Mouse (Mus musculus) neural tube, embryonic 14.5 days (tissue): ENCODE results near the gene Fancm. TPM values are rescaled to one million over a fixed set of nuclear protein-coding genes. Genes with fewer than 3 reads are reported as not detected.

ENCODE experiments used
- ATAC-seq: fragments of 200-750 bp; cut with Nextera tagmentation; 2 replicates; pipeline ENCODE4 v1.8.0; 2017; ENCODE audit warnings: low read depth, mild to moderate bottlenecking, moderate TSS enrichment, moderate library complexity
- H3K27ac ChIP-seq: fragments of 300-500 bp; sonication (generic); 2 replicates; pipeline ENCODE4 v1.5.1; 2014; ENCODE audit warnings: low read depth, mild to moderate bottlenecking, control low read depth, low read length, moderate library complexity, mixed read lengths
- H3K27me3 ChIP-seq: fragments of 300-500 bp; sonication (generic); 2 replicates; pipeline ENCODE4 v1.6.1; 2014; ENCODE audit warnings: low read length; ENCODE audit not compliant: control insufficient read depth, insufficient read depth
- H3K36me3 ChIP-seq: fragments of 300-500 bp; sonication (generic); 2 replicates; pipeline ENCODE4 v1.6.1; 2014; ENCODE audit warnings: low read length, mixed read lengths; ENCODE audit not compliant: control insufficient read depth, insufficient read depth
- H3K4me1 ChIP-seq: fragments of 300-500 bp; sonication (generic); 2 replicates; pipeline ENCODE4 v1.6.1; 2014; ENCODE audit warnings: low read length; ENCODE audit not compliant: control insufficient read depth, insufficient read depth
- H3K4me2 ChIP-seq: fragments of 300-500 bp; sonication (generic); 2 replicates; pipeline ENCODE4 v1.6.1; 2014; ENCODE audit warnings: mild to moderate bottlenecking, low read depth, low read length, control low read depth
- H3K4me3 ChIP-seq: fragments of 300-500 bp; sonication (generic); 2 replicates; pipeline ENCODE4 v1.5.1; 2014; ENCODE audit warnings: low read depth, low read length, control low read depth, mixed read lengths
- H3K9ac ChIP-seq: fragments of 300-500 bp; sonication (generic); replicated peaks from 2 replicates; pipeline ENCODE4 v1.6.1; 2014; ENCODE audit warnings: low read depth, mild to moderate bottlenecking, control low read depth, low read length, mixed read lengths
- H3K9me3 ChIP-seq: fragments of 300-500 bp; sonication (generic); 2 replicates; pipeline ENCODE4 v1.6.1; 2016; ENCODE audit warnings: low read length; ENCODE audit not compliant: control insufficient read depth
- WGBS: fragments of 180-500 bp; shearing (Covaris S2); extraction: QIAGEN DNeasy Blood & Tissue Kit; methylation state at CpG from one replicate; pipeline ENCODE4 v1.1.7; 2014; 5-methylcytosine and 5-hydroxymethylcytosine counted together
- polyA plus RNA-seq: library from polyadenylated mRNA; unstranded; fragments of >200 nt; fragmentation: Nextera tagmentation; extraction: Ambion mirVana; gene quantifications from 2 replicates; pipeline ENCODE4 v1.2.1, GENCODE M21; 2014

Fancm gene
- 9.3 and 11.4 TPM in 2 replicates for polyA plus RNA-seq

GRCm38 (mm10) chr12:65075085-65075732 is at the start of gene Fancm:
Gene Fancm, plus strand, starts transcription at chr12:65075603.
- peak within 1 kb of the TSS; percentile 46 for H3K9ac ChIP-seq
- H3K27me3 ChIP-seq: no peaks in the 10 kb centered on the region
- peak; percentile 38 for ATAC-seq
- H3K36me3 ChIP-seq: no peaks in the 10 kb centered on the region
- peaks cover 24% of the 10 kb centered on the region for H3K4me1 ChIP-seq
- peak within 1 kb of the TSS; percentile 93 for H3K4me3 ChIP-seq
- peak within 1 kb of the TSS; percentile 93 for H3K27ac ChIP-seq
- 2% methylated on average over 39 of the region's 39 CpGs for WGBS
- H3K9me3 ChIP-seq: no peaks in the 10 kb centered on the region
- peak within 1 kb of the TSS; percentile 60 for H3K4me2 ChIP-seq

GRCm38 (mm10) chr12:65035839-65036189 is 39.6 kb upstream of the Fancm start:
- Histone ChIP-seq H3K9me3 (no peaks in the 10 kb centered on the region), H3K4me2 (peak overlapping the region; percentile 55), H3K36me3 (no peaks in the 10 kb centered on the region), H3K4me3 (peak overlapping the region; percentile 98), H3K4me1 (peaks cover 21% of the 10 kb centered on the region), H3K9ac (peak overlapping the region; percentile 91; the same call in 1 of the 2 replicates), H3K27ac (no peak overlapping the region), H3K27me3 (no peaks in the 10 kb centered on the region)
- no peak for ATAC-seq
- 47% methylated on average over 8 of the region's 8 CpGs for WGBS

- Histone ChIP-seq H3K4me1 (peaks cover 21% of the 10 kb centered on the region), H3K27ac (peak within 1 kb of the TSS; percentile 68), H3K27me3 (no peaks in the 10 kb centered on the region), H3K36me3 (no peaks in the 10 kb centered on the region), H3K9ac (peak within 1 kb of the TSS; percentile 91), H3K4me2 (peak within 1 kb of the TSS; percentile 55), H3K4me3 (peak within 1 kb of the TSS; percentile 98), H3K9me3 (no peaks in the 10 kb centered on the region)
- WGBS: under 1% methylated on average over 62 of the region's 65 CpGs
- ATAC-seq: peak; percentile 96
Measured at GRCm38 (mm10) chr12:65036190-65036870, 39.1 kb upstream of the Fancm start, which contains the start of gene Prpf39. Gene Prpf39, plus strand, starts transcription at chr12:65036333.

GRCm38 (mm10) chr12:65036892-65037545 is 38.4 kb upstream of the Fancm start:
- Histone ChIP-seq H3K9ac (peak overlapping the region; percentile 91; the same call in 1 of the 2 replicates), H3K36me3 (no peaks in the 10 kb centered on the region), H3K9me3 (no peaks in the 10 kb centered on the region), H3K4me2 (peak overlapping the region; percentile 55), H3K4me1 (peaks cover 21% of the 10 kb centered on the region), H3K27me3 (no peaks in the 10 kb centered on the region), H3K27ac (no peak overlapping the region), H3K4me3 (peak overlapping the region; percentile 98)
- ATAC-seq: peak; percentile 10; the same call in 1 of the 2 replicates
- WGBS: 18% methylated on average over 18 of the region's 18 CpGs

GRCm38 (mm10) chr12:65037546-65037937 is 37.9 kb upstream of the Fancm start:
- H3K36me3 ChIP-seq: no peaks in the 10 kb centered on the region
- peaks cover 21% of the 10 kb centered on the region for H3K4me1 ChIP-seq
- no peak for ATAC-seq
- no peaks in the 10 kb centered on the region for H3K27me3 ChIP-seq
- 24% methylated on average over 4 of the region's 4 CpGs for WGBS
- peak overlapping the region; percentile 98 for H3K4me3 ChIP-seq
- H3K27ac ChIP-seq: no peak overlapping the region
- H3K9me3 ChIP-seq: no peaks in the 10 kb centered on the region
- H3K4me2 ChIP-seq: peak overlapping the region; percentile 55
- H3K9ac ChIP-seq: no peak overlapping the region

- peaks cover 10% of the 10 kb centered on the region for H3K36me3 ChIP-seq
- ATAC-seq: no peak
Measured at GRCm38 (mm10) chr12:65048799-65049198, 26.6 kb upstream of the Fancm start.

GRCm38 (mm10) chr12:65058203-65058602 is 17.2 kb upstream of the Fancm start:
- Histone ChIP-seq H3K36me3 (peaks cover 40% of the 10 kb centered on the region), H3K4me3 (no peak overlapping the region), H3K9ac (no peak overlapping the region), H3K27me3 (no peaks in the 10 kb centered on the region), H3K4me2 (no peak overlapping the region), H3K27ac (no peak overlapping the region), H3K4me1 (no peaks in the 10 kb centered on the region), H3K9me3 (no peaks in the 10 kb centered on the region)
- ATAC-seq: no peak
- WGBS: 83% methylated on average over 2 of the region's 2 CpGs

More at GRCm38 (mm10) chr12:65048799-65049198, 26.6 kb upstream of the Fancm start:
- no peaks in the 10 kb centered on the region for H3K4me1 ChIP-seq
- H3K9ac ChIP-seq: no peak overlapping the region
- no peak overlapping the region for H3K27ac ChIP-seq
- no peak overlapping the region for H3K4me3 ChIP-seq
- no peak overlapping the region for H3K4me2 ChIP-seq
- H3K27me3 ChIP-seq: no peaks in the 10 kb centered on the region
- no peaks in the 10 kb centered on the region for H3K9me3 ChIP-seq

GRCm38 (mm10) chr12:65061082-65061481 is 14.3 kb upstream of the Fancm start:
- Histone ChIP-seq H3K9me3 (no peaks in the 10 kb centered on the region), H3K9ac (no peak overlapping the region), H3K36me3 (peaks cover 40% of the 10 kb centered on the region), H3K27ac (no peak overlapping the region), H3K4me3 (no peak overlapping the region), H3K27me3 (no peaks in the 10 kb centered on the region), H3K4me1 (no peaks in the 10 kb centered on the region), H3K4me2 (no peak overlapping the region)
- ATAC-seq: no peak

GRCm38 (mm10) chr12:65065241-65065640 is 10.2 kb upstream of the Fancm start:
- 88% methylated on average over 2 of the region's 2 CpGs for WGBS
- Histone ChIP-seq H3K27me3 (no peaks in the 10 kb centered on the region), H3K9ac (no peak overlapping the region), H3K9me3 (no peaks in the 10 kb centered on the region), H3K4me3 (no peak overlapping the region), H3K4me2 (no peak overlapping the region), H3K27ac (no peak overlapping the region), H3K36me3 (peaks cover 46% of the 10 kb centered on the region), H3K4me1 (no peaks in the 10 kb centered on the region)
- no peak for ATAC-seq
